Mouse (Mus musculus) gastrocnemius, postnatal 4 days (tissue): Measurements from ENCODE around the gene Clcnkb. TPM values are rescaled to one million over a fixed set of nuclear protein-coding genes. Genes with fewer than 3 reads are reported as not detected.

ENCODE experiments used
- DNase-seq, 2 experiments: peaks; one replicate each; pipeline ENCODE4 v3.0.0; 2021 to 2022; ENCODE audit warnings: low spot score in 2 of 2, mixed read lengths in 2 of 2
- total RNA-seq, 2 experiments: library from RNA; stranded (reverse); gene quantifications; 2 replicates each; pipeline ENCODE4 v1.2.3; 2021

Clcnkb gene
- total RNA-seq, 2 experiments from 2014 or later = 0.34 to 0.88 TPM

DNA sequence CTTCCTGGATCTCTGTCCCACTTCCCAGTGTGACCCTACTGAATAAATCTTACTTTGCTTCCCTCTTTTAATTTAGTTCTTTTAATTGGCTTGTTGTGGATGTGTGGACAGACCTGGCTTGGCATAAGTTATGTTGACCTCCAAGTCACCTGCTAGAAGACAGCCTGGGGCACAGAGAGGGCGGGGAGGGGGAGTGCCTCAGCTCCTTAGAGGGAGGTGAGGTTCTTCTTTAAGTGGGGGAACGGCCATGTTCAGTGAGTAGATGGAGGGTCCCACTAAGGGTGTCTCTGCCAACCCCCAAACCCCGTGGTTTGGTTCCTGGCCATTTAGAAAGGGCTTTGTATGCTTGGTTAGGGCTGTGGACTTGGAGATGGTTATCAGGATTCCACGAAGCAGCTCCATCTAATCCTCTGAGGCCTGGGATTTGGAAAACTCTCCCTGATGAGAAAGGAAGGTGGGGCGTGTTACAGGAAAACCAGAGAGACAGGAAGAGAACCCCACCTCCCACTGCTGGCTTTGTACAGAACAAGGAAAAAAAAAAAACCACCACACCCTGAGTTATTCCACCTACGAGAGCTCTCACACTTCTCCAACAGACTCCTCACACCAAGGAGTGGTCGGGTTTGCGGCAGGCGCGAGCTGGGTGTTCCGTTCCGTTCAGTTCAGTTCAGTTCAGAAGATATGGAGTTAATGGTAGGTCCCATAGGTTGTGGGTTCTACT lies 23.4 kb upstream of the Clcnkb start:
- no peak for DNase-seq

GRCm38 (mm10) chr4:141435974-141436373 lies 20.2 kb upstream of the Clcnkb start, which contains the start of gene Srarp:
TSS of gene Srarp (minus strand) at chr4:141436105.
- DNase-seq = no peak

DNA sequence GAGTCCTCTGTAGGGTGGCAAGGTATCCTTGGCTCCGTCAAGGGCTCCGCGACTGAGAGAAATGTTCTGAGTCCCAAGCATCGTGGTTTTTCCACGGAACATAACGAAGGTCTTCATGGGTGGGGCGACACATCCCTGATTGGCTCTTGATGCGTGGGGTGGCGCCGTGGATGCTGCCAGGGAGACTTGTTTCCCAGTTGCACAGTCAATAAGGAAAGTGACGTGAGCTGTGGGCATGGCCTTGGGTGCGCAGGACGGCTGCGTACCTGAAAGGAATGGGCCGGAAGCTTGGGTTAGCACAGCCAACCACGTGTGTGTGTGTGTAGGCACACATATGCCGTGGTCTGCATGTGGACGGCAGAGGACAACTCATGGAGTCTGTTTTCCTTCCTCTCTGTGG lies 17.4 kb upstream of the Clcnkb start:
- no peak for DNase-seq

DNA sequence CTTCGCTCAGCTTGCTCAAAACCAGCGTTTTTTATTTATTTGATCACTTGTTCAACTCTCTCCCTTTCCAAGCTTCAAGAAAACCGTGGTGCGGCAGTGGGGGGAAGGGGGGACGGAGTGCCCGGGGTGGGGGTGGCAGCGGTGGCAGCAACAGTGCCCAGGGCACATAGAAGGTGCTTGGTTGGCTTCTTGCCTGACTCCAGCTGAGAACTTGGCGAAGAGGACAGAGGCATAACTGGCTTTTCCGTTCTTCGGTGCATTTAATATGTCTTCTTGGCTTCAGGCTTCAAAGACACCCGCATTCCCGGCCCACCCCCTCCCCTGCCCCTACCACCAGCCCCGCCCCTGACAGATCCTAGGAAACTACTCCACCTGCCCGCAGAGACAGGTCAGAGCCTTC lies 16.9 kb upstream of the Clcnkb start:
- DNase-seq = no peak

GRCm38 (mm10) chr4:141430997-141431396 lies 15.2 kb upstream of the Clcnkb start:
- peak in 1 of 2 experiments; percentile 63 for DNase-seq

- peak in 1 of 2 experiments; percentile 48 for DNase-seq
Measured at GRCm38 (mm10) chr4:141429847-141430246, 14.0 kb upstream of the Clcnkb start.

GRCm38 (mm10) chr4:141429381-141429780 lies 13.6 kb upstream of the Clcnkb start:
- DNase-seq = no peak

DNA sequence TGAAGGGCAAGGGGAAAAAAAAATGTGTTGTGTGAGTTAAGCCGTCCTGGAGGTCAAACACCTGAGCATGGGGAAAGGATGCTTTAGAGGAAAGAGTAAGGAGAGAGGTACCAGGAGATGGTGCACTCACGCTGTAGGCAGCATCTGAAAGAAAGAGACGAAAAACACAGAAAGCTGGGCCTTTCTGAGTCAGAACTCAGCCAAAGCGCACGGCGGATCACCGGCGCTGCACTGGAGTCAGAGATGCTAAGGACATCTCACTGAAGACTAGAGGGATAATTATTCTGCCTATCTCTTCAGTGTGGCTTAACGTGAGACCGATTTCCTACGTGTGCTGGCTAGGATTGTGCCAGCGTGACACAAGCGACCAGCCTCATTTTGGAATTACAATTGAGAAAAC lies 12.1 kb upstream of the Clcnkb start:
- no peak for DNase-seq

GRCm38 (mm10) chr4:141426796-141427745 lies 11.3 kb upstream of the Clcnkb start:
- DNase-seq = no peak

DNA sequence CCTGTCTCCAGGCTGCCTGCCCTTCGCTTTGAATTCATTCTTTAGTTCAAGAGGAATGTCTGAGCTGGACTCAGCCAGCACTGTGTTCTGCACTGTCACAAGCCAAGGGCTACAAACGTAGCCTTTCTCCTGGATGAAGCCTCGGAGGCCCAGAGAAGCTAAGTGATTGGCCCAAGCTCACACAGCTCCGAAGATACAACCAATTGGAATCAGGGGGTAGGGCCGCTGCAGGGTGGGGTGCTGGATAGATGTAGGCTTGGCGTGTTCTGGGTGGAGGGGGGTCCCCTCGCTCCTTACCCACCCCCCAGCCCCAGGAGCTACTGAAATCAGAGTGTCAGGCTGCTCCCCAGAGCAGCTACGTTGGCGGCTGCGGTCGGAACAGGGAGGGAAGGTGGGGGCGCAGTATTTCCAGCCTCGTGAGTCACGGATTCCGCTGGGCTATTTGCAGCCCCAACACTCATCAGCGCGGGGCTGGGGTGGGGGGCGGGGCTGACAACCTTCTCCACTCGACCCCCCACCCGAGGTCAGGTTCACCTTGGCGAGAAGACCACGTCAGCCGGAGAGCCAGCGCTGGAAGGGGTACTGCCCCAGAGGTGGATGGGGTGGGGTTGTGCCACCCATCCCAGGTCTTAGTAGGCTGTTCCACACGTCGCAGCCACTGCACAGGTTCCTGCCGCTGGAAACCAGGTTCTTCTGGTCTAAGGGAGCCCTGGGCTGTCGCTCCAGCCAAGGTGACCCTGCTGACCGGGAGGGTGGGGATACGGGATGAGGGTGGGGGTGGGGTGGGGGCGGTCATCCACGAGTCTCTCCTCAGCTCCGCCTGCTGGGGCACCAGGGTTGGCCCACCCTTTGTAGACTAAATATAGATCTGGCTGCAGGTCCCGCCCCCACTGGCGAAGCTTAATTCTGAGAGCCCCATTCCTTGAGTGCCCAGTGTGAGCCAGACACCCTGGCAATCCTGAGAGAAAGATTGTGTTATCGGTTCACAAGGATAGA lies 10.0 kb upstream of the Clcnkb start:
- peak in 1 of 2 experiments; percentile 53 for DNase-seq

DNA sequence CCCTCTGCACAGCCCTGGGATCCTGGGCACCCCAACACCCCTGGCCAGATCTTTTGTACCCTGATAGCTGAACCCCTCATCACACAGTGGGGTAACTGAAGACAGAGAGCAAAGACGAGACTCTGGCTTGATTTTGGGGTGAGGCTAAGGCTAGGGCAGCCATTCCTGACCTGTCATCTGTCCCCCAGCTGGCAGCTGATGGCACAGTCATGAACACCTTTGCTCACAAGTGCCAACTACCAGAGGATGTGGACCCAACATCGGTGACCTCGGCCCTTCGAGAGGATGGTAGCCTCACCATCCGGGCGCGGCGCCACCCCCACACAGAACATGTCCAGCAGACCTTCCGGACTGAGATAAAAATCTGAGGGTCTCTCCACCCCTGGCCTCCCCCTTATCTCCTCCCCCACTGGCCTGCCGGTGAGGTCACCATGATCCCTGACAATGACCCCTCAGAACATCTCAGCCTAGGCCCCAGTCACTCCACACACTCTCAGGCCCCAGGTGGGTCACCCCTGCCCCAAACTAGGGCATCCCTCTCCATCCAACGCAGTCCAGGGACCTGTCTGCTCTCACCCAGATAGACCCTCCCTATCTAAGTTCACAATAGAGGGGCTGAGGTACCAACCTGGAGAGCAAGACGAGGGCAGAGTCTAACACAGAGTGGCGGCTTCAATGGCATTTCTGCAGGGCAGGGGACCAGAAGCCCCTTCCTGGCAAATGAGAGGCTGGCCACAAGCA lies 8.0 kb upstream of the Clcnkb start:
- peak in 1 of 2 experiments; percentile 6 for DNase-seq

- peak in 1 of 2 experiments; percentile 12 for DNase-seq
Measured at GRCm38 (mm10) chr4:141423288-141423687, 7.5 kb upstream of the Clcnkb start.

GRCm38 (mm10) chr4:141422841-141423240 lies 7.0 kb upstream of the Clcnkb start:
- no peak for DNase-seq

- DNase-seq = peak; percentile 60 to 73
Measured at GRCm38 (mm10) chr4:141421423-141421822, 5.6 kb upstream of the Clcnkb start.

DNA sequence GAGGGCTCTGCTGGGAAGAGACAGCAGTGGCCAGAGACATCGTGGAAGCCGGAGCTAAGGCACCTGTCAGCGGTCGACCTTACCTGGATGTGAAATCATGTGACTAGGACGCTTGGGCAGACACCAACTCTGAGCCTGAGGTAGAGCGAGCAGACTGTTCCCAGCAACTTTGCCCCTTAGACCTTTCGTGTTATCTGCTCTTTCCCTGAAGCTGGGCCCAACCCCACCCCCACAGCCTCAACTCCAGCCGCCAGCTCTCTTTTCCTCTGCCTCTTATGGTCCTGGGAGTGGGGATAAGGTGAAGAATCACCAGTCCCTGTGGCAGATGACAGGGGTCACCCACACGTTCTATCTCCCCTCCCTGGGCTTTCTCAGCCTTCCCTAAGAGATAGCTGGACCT lies 5.1 kb upstream of the Clcnkb start:
- DNase-seq = peak in 1 of 2 experiments; percentile 10

DNA sequence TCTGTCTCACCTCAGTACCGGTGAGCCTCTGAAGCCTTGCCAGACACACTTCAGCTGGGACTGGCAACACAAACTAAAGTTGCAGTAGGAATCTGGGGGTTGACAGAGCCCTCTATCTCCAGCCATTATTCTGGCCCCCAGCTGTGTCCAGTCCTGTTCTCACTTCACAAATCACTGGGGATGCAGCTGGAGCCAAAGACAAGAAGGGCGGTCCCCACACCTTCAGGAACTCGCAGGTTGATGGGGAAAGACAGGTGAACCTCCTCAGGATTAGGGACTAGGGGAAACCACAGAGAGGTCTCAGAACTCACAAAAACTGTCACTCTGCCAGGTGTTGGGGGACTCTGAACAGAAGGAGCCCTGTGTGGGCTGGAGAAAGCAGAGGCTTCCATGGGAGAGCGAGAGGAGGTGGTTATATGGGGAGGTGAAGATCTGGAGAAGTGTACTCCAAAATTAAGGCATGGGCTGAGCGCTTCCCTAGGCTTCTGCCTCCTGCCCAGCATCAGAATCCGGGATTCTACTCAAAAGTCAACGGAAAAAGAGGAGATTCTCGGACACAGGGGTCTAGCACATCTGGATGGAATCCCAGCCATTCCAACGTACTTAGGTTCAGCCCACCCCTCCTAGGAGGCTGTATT lies 4.5 kb upstream of the Clcnkb start, which contains the start of gene Hspb7:
Gene Hspb7 (plus strand): TSS at position 588 of the 638 bp plus-strand sequence.
- DNase-seq = peak in 1 of 2 experiments; percentile 8

- DNase-seq = no peak
Measured at GRCm38 (mm10) chr4:141419398-141420191, 3.8 kb upstream of the Clcnkb start.

DNA sequence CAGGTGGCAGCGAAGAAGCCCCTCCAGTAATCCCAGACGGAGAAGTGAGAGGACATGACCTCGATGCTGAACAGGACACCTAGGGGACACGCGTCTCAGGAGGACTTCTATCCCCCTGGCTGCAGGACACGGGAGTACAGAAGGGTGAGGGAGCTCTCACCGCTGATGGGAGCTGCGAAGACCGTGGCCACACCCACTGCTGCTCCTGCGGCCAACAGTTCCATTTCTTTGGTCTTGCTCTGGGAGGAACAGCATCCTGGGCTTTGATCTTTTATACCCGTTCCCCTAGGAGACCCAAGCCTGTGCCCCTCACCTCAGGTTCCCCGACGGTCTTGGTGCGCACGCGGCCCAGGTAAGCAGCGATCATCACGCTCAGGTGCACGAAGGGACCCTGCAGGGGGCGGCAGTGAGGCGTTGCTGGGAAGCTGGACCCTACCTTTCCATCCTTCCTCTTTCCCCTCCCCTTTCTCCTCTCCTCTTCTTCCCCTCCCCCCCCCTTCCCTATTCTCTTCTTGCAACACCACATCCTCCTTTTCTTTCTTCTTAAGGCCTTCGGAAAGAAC lies 4.3 kb downstream of the Clcnkb start:
- no peak for DNase-seq
